Mouse (Mus musculus): Measurements from ENCODE around the gene Trmt61a. TPM values are rescaled to one million over a fixed set of nuclear protein-coding genes. Genes with fewer than 3 reads are reported as not detected.

Trmt61a gene
- total RNA-seq, 2 experiments from 2014 or later, result 15.4 to 26.7 TPM

DNA sequence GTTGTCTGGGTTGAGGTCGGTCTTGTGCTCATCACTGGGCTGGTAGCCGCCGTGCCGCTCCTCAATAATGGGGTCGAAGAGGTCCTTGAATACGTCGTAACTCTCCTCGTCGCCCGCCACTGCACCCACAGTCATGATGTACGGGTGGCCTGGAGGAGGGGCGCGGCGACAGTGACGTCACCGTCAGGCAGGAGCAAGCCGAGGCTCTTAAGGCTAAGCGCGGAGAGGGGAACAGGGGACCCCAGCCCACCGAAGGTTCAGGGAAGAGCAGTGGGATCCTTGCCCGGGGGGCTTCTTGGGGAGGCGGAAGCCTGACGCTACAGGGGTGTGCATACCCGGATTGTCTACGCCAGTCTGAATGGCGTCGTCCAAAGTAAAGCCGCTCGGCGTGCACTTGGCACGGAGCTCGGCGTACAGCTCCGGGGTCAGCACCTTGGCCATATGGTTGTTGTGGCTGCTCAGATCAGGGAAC is 6.4 kb upstream of the Trmt61a start:
- ATAC-seq (replicated peaks; ENCODE audit: low FRiP score, low TSS enrichment, poor library complexity, severe bottlenecking), result no peak

DNA sequence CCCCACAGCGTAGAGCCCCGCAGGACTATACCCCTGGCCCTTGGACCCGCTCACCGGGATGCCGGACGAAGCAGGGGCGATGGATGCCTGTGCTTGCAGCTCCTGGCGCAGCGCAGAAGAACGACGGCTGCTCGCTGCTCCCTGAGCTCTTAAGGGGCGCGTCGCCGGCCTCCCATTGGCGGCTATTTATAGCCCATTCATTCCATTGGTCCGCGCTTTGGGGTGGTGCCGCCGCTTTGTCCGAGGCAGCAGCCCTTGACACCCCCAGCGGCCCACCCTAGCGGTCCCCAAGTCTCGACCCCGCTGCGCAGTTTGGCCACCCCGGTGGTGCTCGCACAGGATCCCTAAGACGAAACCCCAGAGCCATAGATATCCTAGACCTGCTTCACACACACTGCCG is 5.7 kb upstream of the Trmt61a start, which contains the start of gene Ckb:
TSS of gene Ckb (minus strand) at position 163 of the 400 bp plus-strand sequence.
- ATAC-seq (replicated peaks; ENCODE audit: low FRiP score, low TSS enrichment, poor library complexity, severe bottlenecking), result no peak

- no peak for ATAC-seq (replicated peaks; ENCODE audit: low FRiP score, low TSS enrichment, poor library complexity, severe bottlenecking)
Observed at GRCm38 (mm10) chr12:111672581-111672980, 5.3 kb upstream of the Trmt61a start.

DNA sequence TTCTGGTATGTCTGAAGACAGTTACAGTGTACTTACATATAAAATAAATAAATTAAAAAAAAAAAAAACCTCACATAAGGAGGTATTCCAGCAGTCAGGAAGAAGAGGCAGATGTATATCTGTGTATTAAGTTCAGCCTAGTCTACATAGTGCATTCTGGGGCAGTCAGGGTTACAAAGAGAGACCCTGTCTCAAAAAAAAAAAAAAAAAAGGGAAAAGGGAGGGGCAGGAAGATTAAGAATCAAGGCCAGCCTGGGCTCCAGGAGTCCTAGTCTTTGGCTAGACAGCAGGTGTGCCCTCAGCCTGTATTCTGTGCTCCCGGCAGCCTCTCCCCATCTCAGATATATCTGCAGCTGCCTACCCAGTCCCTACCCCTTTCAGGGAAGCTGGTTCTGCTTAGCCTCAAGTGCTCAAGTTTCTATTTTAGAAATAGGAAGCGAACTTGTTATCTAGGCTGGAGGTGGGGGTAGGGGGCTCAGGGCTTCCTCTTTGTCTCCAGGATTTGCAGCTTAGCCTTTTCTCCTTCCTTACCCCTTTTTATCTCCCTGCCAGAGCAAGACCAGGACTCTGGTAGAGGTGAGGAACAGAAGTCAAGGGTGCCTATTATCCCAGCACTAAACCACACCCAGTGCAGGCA is 2.9 kb upstream of the Trmt61a start:
- ATAC-seq (replicated peaks; ENCODE audit: low FRiP score, low TSS enrichment, poor library complexity, severe bottlenecking), result no peak

DNA sequence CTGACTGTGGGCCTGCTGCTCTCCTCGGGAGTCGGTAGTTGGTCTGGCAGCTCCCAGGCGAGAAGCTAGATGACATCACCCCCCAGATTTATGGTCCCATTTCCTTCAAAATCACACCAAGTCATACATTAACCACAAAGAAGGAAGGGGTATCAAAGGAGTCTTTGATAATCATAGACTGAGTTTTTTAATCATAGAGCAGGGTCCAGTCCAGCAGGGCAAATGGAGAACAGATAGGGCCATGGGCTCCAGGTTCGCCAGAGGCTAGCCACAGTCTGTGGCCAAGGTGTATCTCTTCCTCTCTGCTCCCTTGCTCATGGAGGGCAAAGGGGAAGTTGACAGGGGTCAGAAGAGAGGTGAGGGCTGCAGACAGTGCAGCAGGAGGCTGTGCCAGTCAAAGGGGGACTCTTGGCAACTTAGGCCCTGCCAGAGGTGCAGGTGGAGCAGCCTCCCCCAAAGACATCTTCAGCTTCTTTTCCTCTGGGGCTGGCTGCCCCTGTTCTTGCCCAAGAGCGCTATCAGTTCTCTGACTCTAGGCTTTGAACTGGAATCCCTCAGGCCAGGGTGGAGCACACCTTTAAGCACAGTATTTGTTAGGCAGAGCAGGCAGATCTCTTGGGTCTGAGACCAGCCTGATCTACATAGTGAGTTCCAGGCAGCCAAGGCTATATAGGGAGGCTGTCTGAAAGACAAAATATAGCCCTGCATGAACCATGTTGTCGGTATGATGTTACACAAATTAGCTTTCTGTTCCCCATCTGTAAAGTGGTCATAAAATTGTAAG is 1.9 kb upstream of the Trmt61a start:
- no peak for ATAC-seq (replicated peaks; ENCODE audit: low FRiP score, low TSS enrichment, poor library complexity, severe bottlenecking)

DNA sequence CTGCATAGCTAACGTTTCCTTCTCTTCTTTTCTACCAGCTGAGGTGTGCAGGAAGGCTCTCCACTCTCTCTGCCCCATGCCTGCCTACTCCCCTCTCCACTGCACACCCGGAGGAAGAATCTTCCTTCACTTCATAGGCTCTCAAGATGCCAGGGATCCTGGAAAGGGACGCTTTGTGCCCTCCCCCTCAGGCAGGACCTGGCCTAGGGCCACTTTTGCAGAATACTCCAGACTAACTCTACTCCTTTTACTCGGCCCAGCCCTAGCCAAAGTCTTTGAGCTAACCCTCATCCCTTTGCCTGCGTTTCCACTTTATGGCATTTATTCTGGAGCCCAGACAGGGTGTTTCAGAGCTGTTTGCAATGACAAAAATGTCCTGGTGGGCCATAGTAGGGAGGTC is 484 bp upstream of the Trmt61a start:
- no peak for ATAC-seq (replicated peaks; ENCODE audit: low FRiP score, low TSS enrichment, poor library complexity, severe bottlenecking)

DNA sequence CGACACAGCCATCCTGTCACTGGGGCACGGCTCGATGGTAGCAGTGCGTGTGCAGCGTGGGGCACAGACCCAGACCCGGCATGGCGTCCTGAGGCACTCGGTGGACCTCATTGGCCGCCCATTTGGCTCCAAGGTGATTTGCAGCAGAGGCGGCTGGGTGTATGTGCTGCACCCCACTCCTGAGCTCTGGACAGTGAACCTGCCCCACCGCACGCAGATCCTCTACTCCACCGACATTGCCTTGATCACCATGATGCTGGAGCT is 697 bp downstream of the Trmt61a start:
- peak; percentile 21 for ATAC-seq (replicated peaks; ENCODE audit: low FRiP score, low TSS enrichment, poor library complexity, severe bottlenecking)

- ATAC-seq (replicated peaks; ENCODE audit: low FRiP score, low TSS enrichment, poor library complexity, severe bottlenecking), result peak; percentile 43
Observed at GRCm38 (mm10) chr12:111678997-111679396, 1.1 kb downstream of the Trmt61a start.

DNA sequence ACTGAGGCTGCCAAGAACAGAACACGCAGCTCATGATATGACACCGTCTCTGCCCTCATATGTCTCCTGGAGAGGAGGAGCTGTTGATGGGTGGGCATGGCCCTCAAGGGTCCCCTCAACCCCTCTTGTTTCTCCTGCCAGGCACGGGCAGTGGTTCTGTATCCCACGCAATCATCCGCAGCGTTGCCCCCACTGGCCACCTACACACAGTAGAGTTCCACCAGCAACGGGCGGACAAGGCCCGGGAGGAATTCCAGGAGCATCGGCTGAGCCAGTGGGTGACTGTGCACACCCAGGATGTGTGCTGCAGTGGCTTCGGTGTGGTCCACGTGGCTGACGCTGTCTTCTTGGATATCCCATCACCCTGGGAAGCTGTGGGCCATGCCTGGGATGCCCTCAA is 2.8 kb downstream of the Trmt61a start:
- no peak for ATAC-seq (replicated peaks; ENCODE audit: low FRiP score, low TSS enrichment, poor library complexity, severe bottlenecking)

DNA sequence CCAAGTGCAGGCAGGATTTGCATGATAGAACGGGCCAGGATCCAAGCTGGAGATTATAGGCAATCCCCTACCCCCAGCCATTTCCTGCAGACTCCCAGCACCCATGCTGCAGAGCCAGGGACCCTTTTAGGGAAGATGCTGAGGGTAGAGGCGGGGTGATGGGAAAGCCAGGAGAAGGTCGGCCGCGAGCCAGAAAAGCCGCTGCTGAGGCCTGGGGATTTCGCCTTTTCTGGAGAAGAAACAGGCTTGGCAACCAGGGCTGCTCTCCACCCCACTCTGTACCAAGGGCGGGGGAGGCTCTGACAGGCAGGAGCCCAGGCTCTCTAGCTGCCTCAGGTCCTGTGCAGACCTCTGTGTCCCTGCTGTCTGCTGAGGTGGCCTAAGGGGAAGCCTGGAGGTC is 3.4 kb downstream of the Trmt61a start:
- ATAC-seq (replicated peaks; ENCODE audit: low FRiP score, low TSS enrichment, poor library complexity, severe bottlenecking), result no peak

GRCm38 (mm10) chr12:111682003-111682402 is 4.1 kb downstream of the Trmt61a start:
- ATAC-seq (replicated peaks; ENCODE audit: low FRiP score, low TSS enrichment, poor library complexity, severe bottlenecking), result no peak

DNA sequence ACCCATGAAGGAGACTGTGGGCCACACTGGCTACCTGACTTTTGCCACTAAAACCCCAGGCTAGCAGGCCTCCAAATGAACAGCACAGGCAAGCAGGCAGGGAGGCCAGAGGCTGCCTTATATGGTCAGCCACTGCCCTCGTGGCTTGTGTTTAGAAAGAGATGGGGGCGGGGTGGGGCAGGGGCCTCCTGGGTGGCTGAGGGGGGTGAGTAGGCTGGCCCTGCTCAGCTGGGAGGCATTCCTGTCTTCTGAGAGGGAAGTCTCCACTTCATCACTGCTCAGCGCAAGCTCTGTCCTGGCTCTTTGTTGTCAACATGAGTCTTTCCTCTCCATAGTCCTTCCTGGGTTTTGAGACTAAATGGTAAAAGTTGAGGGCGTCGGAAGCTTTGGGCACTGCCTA is 4.9 kb downstream of the Trmt61a start:
- no peak for ATAC-seq (replicated peaks; ENCODE audit: low FRiP score, low TSS enrichment, poor library complexity, severe bottlenecking)

GRCm38 (mm10) chr12:111686390-111686789 is 8.5 kb downstream of the Trmt61a start:
- no peak for ATAC-seq (replicated peaks; ENCODE audit: low FRiP score, low TSS enrichment, poor library complexity, severe bottlenecking)

DNA sequence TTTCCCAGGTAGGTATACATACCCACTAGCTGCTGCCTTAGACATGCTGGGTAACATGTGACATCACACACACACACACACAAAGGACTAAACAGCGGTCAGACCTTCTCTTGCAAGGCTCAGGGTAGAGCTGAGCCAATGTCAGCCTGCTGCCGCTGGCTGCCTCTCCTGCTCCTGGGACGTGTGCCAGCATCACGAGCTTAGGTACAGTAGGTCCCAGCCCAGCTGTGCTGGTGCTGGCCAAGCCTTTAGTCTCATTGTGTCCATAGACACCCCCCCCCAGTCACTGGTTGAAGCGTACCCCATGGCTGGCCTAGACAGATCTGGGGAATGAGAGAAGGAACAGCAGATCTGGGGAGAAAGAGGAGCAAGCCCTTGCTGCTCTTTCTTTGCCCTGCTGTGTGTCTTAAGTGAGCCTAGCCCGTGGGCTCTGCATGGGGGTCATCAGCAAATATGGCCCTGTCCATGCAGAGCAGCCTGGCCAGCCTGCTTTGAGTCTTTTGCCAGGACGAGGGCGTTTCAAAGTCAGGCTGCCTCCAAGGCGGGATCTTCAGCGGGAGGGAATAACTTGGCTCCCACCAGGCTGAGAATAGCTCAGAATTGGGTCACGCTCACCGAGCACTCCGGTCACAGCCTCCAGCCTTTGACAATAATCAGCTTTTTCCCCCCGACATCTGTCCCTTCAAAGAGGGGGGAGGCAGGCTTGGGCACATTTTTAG is 9.6 kb downstream of the Trmt61a start:
- ATAC-seq (replicated peaks; ENCODE audit: low FRiP score, low TSS enrichment, poor library complexity, severe bottlenecking), result no peak

DNA sequence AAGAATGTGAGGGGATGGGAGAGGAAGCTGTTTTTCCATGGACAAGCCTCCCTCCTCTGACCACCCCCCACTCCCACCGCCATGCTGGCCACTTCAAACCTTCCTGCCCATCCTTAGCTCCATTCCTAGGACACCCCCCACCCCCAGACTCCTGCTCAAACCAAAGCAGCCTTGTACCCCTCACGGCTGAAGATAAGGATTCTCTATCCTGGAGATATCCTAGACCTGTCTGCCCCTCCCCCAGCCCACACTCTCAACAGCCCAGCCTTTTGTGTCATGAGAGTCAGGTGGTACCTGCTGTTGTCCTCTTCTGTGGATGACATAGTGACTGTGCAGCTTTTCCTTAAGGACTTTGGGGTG is 10.1 kb downstream of the Trmt61a start:
- ATAC-seq (replicated peaks; ENCODE audit: low FRiP score, low TSS enrichment, poor library complexity, severe bottlenecking), result no peak

DNA sequence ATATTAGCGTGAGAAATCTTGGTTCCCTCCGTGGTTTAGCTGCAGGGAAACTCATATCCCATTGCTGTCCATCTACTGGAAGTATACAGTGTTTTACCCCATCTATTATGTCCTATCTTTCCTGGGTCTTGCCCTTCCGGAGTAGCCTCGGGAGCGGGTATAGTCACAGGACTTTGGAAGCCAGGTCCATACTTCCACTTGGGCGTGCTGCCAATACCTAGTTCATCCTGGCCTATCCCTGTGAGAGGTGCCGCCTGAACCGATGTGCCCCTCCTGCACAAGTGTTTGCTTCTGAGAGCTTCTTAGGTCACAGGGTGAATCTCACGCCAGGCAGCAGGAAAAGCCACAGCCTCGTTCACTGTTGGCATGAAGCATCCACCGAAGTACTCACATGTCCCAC is 11.5 kb downstream of the Trmt61a start:
- ATAC-seq (replicated peaks; ENCODE audit: low FRiP score, low TSS enrichment, poor library complexity, severe bottlenecking), result no peak

DNA sequence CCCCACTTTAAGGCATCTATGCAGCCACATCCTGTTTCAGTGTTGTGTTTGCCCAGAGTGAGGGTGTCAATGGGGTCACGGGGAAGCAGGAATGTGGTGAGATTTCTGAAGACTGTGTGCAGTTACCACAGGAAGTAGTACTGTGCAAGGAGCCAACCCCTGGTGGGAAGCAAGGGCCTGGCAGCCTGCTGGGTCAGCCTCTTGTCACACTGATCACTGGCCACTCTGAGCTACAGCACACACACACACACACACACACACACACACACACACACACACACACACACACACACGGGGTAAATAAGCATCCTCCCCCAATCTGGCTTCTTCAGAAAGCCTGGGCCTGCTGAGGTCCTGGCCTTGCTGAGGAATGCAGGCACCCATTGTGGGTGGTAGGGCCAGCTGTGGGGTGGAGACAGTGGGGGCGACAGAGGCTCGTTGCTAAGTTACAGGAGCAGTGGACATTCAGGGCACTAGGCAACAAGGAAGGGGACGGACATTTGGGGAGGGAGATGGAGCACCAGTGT is 13.5 kb downstream of the Trmt61a start:
- no peak for ATAC-seq (replicated peaks; ENCODE audit: low FRiP score, low TSS enrichment, poor library complexity, severe bottlenecking)

DNA sequence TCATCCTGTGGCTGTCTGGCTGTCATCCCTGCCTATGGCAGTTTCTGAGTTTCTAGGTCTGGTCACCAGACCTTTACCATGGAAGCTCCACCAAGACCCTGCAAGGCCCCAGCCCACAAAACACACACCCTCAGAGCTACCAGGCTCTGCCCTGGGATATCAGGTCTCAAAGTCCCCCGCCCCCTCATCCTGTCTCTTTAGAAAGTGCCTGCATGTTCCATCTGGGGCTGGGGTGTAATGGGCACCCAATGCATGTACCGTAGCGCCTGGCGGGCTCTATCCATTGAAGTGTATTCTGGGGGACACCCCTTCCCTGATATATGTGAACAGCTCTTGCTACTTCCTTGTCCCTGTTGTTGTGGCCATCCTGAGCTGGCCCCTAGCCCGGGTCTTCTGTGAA is 15.0 kb downstream of the Trmt61a start:
- ATAC-seq (replicated peaks; ENCODE audit: low FRiP score, low TSS enrichment, poor library complexity, severe bottlenecking), result no peak

DNA sequence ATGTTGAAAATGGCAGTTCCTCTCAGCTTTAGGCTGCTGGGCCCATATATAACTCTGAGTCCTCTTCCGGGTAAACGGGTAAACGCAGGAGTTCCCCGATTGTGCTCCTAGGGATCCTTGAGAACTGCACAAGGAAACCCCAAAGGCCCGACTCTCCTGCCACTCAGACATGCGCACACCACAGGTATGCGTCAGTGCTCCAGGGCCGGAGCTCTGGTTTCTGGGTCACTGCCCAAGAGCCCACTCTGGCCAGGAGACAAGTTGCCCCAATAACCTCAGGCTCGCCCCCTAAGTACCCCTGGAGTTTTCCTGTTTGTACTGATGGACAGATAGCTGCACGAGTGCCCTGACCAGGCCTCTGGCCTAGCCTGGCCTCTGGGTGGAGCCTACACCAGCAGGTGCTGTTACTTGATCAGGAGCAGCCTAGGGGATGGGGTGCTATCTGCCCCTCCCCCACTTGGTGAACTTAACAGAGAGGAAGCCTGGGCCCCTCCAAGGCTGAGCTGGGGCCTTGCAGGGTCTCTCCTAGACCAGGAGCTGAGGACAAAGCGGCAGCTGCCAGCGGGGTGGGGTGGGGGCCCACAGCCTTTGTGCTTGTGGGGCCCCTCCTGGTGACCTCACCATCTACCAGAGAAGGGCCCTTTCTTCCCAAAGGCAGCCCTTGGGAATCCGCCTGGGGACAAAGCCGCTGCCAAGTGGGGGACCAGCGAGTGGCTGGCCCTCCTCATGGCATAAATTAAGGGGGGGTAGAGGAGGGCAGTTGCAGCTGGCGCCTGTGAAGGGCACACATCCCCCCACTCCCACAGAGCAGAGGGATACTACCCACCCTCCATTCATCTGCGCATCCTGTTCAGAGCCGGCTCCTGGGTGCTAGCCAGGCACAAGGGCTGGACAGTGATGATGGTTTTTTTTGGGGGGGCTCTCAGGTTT is 15.7 kb downstream of the Trmt61a start:
- ATAC-seq (replicated peaks; ENCODE audit: low FRiP score, low TSS enrichment, poor library complexity, severe bottlenecking), result no peak

All from megakaryocyte-erythroid progenitor cell, adult 5-6 weeks (primary cell).